Mouse (Mus musculus) megakaryocyte-erythroid progenitor cell, adult 5-6 weeks (primary cell): Measurements from ENCODE around the gene Paqr4. TPM values are rescaled to one million over a fixed set of nuclear protein-coding genes. Genes with fewer than 3 reads are reported as not detected.

Experiments used
- total RNA-seq, 2 experiments: library from RNA; stranded (forward) in 1 of 2; stranded (reverse) in 1 of 2; fragments of 200-1000, 215-1000 nt in 1 of 2; fragments of >200 nt in 1 of 2; fragmentation: Nextera tagmentation in 1 of 2; gene quantifications; 2 replicates each; pipeline ENCODE4 v1.2.3; 2014 to 2017

Gene Paqr4
- total RNA-seq, 2 experiments from 2014 or later = 11.6 to 13.3 TPM

Other genes starting within 250 kb of the Paqr4 start
- gene Zfp213, start 176.6 kb downstream of the Paqr4 start, total RNA-seq (2014; fragmentation: Nextera tagmentation) = 7.4 and 7.8 TPM in 2 replicates
- gene Zfp213, start 176.6 kb downstream of the Paqr4 start, total RNA-seq (2017) = 4.9 and 7.5 TPM in 2 replicates
- gene Zfp13, start 141.4 kb downstream of the Paqr4 start, total RNA-seq (2014; fragmentation: Nextera tagmentation) = not detected in 2 replicates
- gene Zfp13, start 141.4 kb downstream of the Paqr4 start, total RNA-seq (2017) = not detected in 2 replicates
- not detected in 2 replicates for gene Zscan10, start 140.0 kb downstream of the Paqr4 start, total RNA-seq (2014; fragmentation: Nextera tagmentation)
- not detected in 2 replicates for gene Zscan10, start 140.0 kb downstream of the Paqr4 start, total RNA-seq (2017)
- 0.07 TPM in 1 of 2 replicates, not detected in the other for gene Mmp25, start 95.6 kb downstream of the Paqr4 start, total RNA-seq (2014; fragmentation: Nextera tagmentation)
- not detected in 2 replicates for gene Mmp25, start 95.6 kb downstream of the Paqr4 start, total RNA-seq (2017)
- not detected in 2 replicates for gene Bicdl2, start 80.4 kb downstream of the Paqr4 start, total RNA-seq (2014; fragmentation: Nextera tagmentation)
- not detected in 2 replicates for gene Bicdl2, start 80.4 kb downstream of the Paqr4 start, total RNA-seq (2017)
- gene Hcfc1r1, start 67.3 kb downstream of the Paqr4 start, total RNA-seq (2014; fragmentation: Nextera tagmentation) = 44.2 and 56.3 TPM in 2 replicates
- gene Hcfc1r1, start 67.3 kb downstream of the Paqr4 start, total RNA-seq (2017) = 22.7 and 30.0 TPM in 2 replicates
- 30.3 and 44.7 TPM in 2 replicates for gene Thoc6, start 67.0 kb downstream of the Paqr4 start, total RNA-seq (2014; fragmentation: Nextera tagmentation)
- 40.8 and 47.3 TPM in 2 replicates for gene Thoc6, start 67.0 kb downstream of the Paqr4 start, total RNA-seq (2017)
- gene Tnfrsf12a, start 63.4 kb downstream of the Paqr4 start, total RNA-seq (2014; fragmentation: Nextera tagmentation) = 0.94 and 4.5 TPM in 2 replicates
- 10.7 and 15.6 TPM in 2 replicates for gene Tnfrsf12a, start 63.4 kb downstream of the Paqr4 start, total RNA-seq (2017)
- gene Cldn6, start 61.6 kb downstream of the Paqr4 start, total RNA-seq (2014; fragmentation: Nextera tagmentation) = not detected in 2 replicates
- not detected in 2 replicates for gene Cldn6, start 61.6 kb downstream of the Paqr4 start, total RNA-seq (2017)
- not detected in 2 replicates for gene Cldn9, start 56.8 kb downstream of the Paqr4 start, total RNA-seq (2014; fragmentation: Nextera tagmentation)
- not detected in 2 replicates for gene Cldn9, start 56.8 kb downstream of the Paqr4 start, total RNA-seq (2017)
- not detected in 2 replicates for gene 1520401A03Rik, start 18.1 kb downstream of the Paqr4 start, total RNA-seq (2014; fragmentation: Nextera tagmentation)
- not detected in 2 replicates for gene 1520401A03Rik, start 18.1 kb downstream of the Paqr4 start, total RNA-seq (2017)
- 40.3 and 43.8 TPM in 2 replicates for gene Pkmyt1, start 14.5 kb downstream of the Paqr4 start, total RNA-seq (2014; fragmentation: Nextera tagmentation)
- gene Pkmyt1, start 14.5 kb downstream of the Paqr4 start, total RNA-seq (2017) = 8.1 and 10.6 TPM in 2 replicates
- 0.52 TPM in 1 of 2 replicates, not detected in the other for gene Kremen2, start 5.0 kb upstream of the Paqr4 start, total RNA-seq (2014; fragmentation: Nextera tagmentation)
- not detected in 2 replicates for gene Kremen2, start 5.0 kb upstream of the Paqr4 start, total RNA-seq (2017)
- 7.6 and 11.7 TPM in 2 replicates for gene Flywch1, start 30.7 kb upstream of the Paqr4 start, total RNA-seq (2014; fragmentation: Nextera tagmentation)
- gene Flywch1, start 30.7 kb upstream of the Paqr4 start, total RNA-seq (2017) = 12.5 and 15.4 TPM in 2 replicates
- 3.1 and 5.6 TPM in 2 replicates for gene Flywch2, start 45.2 kb upstream of the Paqr4 start, total RNA-seq (2014; fragmentation: Nextera tagmentation)
- not detected in 2 replicates for gene Flywch2, start 45.2 kb upstream of the Paqr4 start, total RNA-seq (2017)
- 699 and 735 TPM in 2 replicates for gene Srrm2, start 49.7 kb upstream of the Paqr4 start, total RNA-seq (2014; fragmentation: Nextera tagmentation)
- gene Srrm2, start 49.7 kb upstream of the Paqr4 start, total RNA-seq (2017) = 134 and 162 TPM in 2 replicates
- 466 and 512 TPM in 2 replicates for gene Elob, start 88.3 kb upstream of the Paqr4 start, total RNA-seq (2014; fragmentation: Nextera tagmentation)
- 101 and 114 TPM in 2 replicates for gene Elob, start 88.3 kb upstream of the Paqr4 start, total RNA-seq (2017)
- gene Prss33, start 95.2 kb upstream of the Paqr4 start, total RNA-seq (2014; fragmentation: Nextera tagmentation) = not detected in 2 replicates
- not detected in 2 replicates for gene Prss33, start 95.2 kb upstream of the Paqr4 start, total RNA-seq (2017)
- gene Prss32, start 103.0 kb upstream of the Paqr4 start, total RNA-seq (2014; fragmentation: Nextera tagmentation) = not detected in 2 replicates
- not detected in 2 replicates for gene Prss32, start 103.0 kb upstream of the Paqr4 start, total RNA-seq (2017)
- not detected in 2 replicates for gene Prss41, start 103.3 kb upstream of the Paqr4 start, total RNA-seq (2014; fragmentation: Nextera tagmentation)
- gene Prss41, start 103.3 kb upstream of the Paqr4 start, total RNA-seq (2017) = 0.88 TPM in 1 of 2 replicates, not detected in the other
- gene Prss21, start 127.2 kb upstream of the Paqr4 start, total RNA-seq (2014; fragmentation: Nextera tagmentation) = not detected in 2 replicates
- gene Prss21, start 127.2 kb upstream of the Paqr4 start, total RNA-seq (2017) = not detected in 2 replicates
- gene Dcpp1, start 140.0 kb upstream of the Paqr4 start, total RNA-seq (2014; fragmentation: Nextera tagmentation) = not detected in 2 replicates
- not detected in 2 replicates for gene Dcpp1, start 140.0 kb upstream of the Paqr4 start, total RNA-seq (2017)
- gene Dcpp2, start 140.0 kb upstream of the Paqr4 start, total RNA-seq (2014; fragmentation: Nextera tagmentation) = not detected in 2 replicates
- not detected in 2 replicates for gene Dcpp2, start 140.0 kb upstream of the Paqr4 start, total RNA-seq (2017)
- not detected in 2 replicates for gene Dcpp3, start 176.6 kb upstream of the Paqr4 start, total RNA-seq (2014; fragmentation: Nextera tagmentation)
- not detected in 2 replicates for gene Dcpp3, start 176.6 kb upstream of the Paqr4 start, total RNA-seq (2017)
- gene Sbp, start 200.8 kb upstream of the Paqr4 start, total RNA-seq (2014; fragmentation: Nextera tagmentation) = not detected in 2 replicates
- gene Sbp, start 200.8 kb upstream of the Paqr4 start, total RNA-seq (2017) = not detected in 2 replicates
- gene Sbpl, start 214.4 kb upstream of the Paqr4 start, total RNA-seq (2014; fragmentation: Nextera tagmentation) = not detected in 2 replicates
- not detected in 2 replicates for gene Sbpl, start 214.4 kb upstream of the Paqr4 start, total RNA-seq (2017)
- not detected in 2 replicates for gene Prss30, start 239.7 kb upstream of the Paqr4 start, total RNA-seq (2014; fragmentation: Nextera tagmentation)
- gene Prss30, start 239.7 kb upstream of the Paqr4 start, total RNA-seq (2017) = 1.0 TPM in 1 of 2 replicates, not detected in the other